Mouse (Mus musculus) C2C12 (cell line): Measurements from ENCODE around the gene Ppa2.

Experiments
- CEBPB ChIP-seq: IDR thresholded peaks from one replicate; pipeline ENCODE4 v1.6.1; 2011; ENCODE audit warnings: low read depth, mild to moderate bottlenecking, control low read depth, moderate library complexity
- CTCF ChIP-seq: IDR thresholded peaks from one replicate; pipeline ENCODE4 v1.5.1; 2011; ENCODE audit not compliant: control insufficient read depth, insufficient read depth, insufficient read length
- MAX ChIP-seq: IDR thresholded peaks from one replicate; pipeline ENCODE4 v1.6.1; 2011; ENCODE audit warnings: mild to moderate bottlenecking, control low read depth

DNA sequence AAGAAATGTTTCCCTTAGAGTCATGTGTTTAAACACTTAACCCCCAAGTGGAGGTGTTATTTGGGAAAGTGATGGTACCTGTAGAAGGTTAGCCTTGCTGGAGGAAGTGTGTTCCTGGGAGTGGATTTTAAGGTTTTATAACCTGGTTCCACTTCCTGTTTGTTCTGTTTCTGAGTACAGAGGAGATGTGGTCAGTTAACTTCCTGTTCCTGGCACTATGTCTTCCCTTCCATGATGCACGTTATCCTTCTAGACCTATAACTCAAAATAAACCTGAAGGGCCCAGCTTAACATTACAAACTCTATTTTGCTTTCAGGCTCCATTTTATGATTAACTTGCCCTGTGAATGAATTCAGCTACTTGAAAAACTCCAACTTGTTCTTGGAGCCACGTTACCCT lies 84.6 kb downstream of the Ppa2 start:
- TF ChIP-seq MAX (no peak), CTCF (no peak), CEBPB (no peak)
